Mouse (Mus musculus): ENCODE results near the gene Vil1.

DNA sequence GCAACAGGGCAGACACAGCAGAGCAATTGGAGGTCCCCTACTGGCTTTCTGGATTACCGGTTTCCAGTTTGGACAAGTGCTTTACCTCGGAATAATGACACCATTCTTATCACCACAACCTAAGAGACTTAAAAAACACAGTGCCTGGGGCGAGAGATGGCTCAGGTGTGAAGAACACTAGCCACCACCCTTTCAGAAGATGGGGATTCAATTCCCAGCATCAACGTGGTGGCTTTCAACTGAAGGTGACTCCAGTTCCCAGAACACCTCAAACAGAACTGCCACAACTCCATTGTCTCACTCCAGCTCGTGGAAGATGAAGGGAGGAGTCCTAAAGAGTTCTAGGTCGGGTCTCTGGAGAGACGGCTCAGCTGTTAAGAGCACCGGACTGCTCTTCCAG, 23.6 kb upstream of the Vil1 start:
- no peak for TF ChIP-seq CTCF (IDR thresholded peaks at IDR 0.05; ENCODE audit: low read depth, low read length)
- TF ChIP-seq POLR2A (IDR thresholded peaks at IDR 0.05; ENCODE audit: extremely low read depth, insufficient read depth, low read length), result no peak
